Comparison of ENCODE assay signal across 22 mouse cellular contexts in the genomic region with DNA sequence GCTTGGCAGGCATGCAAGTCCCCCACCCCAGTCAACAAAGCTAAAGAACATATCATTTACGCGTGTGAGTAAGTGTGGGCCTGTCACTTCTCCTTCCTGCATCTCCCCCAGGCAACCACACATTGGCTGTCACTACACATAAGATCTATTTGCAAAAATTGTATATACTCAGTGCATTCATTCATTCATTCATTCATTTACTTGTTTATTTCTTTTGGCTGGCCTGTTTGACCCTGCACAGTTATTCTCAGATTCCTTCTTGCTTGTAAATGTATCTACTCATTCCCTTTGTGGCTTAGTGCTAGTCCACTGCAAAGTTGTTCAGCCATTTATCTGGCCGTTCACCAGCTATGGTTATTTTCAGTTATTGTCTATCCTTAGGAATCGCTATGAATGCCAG.
DNase-seq lines count a peak whose midpoint lies in the region; ATAC-seq and TF ChIP-seq lines count a peak whose summit lies in the region.
"Had no signal": no experiment of that assay in that cellular context is flagged by ENCODE, and none has a peak within 500 bp of the region (broad histone marks: within the 10 kb centered on the region; RNA-seq: fewer than 3 reads in every experiment).

No protein-coding gene starts in this region.

- DNase-seq in embryonic facial prominence, embryonic 10.5 days (ENCODE audit: low spot score): no peak
- no peak for DNase-seq in heart, postnatal 10 days
- no peak for DNase-seq in liver, postnatal 0 days
- no peak for DNase-seq in liver
- DNase-seq in cerebellum, postnatal 25 days: no peak
- DNase-seq: adrenal gland, adult 2 months; adrenal gland, postnatal 25 days; B cell, adult 2 months; cerebellum, adult 18-20 months; cerebellum, adult 9-10 months; cerebellum, postnatal 14 days; forebrain, postnatal 0 days; gastrocnemius, postnatal 36 days had no signal

- H3K4me1 ChIP-seq in embryonic facial prominence, embryonic 13.5 days: peaks cover 70% of the 10 kb centered on the region
- peaks cover 59% of the 10 kb centered on the region for H3K4me1 ChIP-seq in embryonic facial prominence, embryonic 10.5 days
- peaks cover 47% of the 10 kb centered on the region for H3K4me1 ChIP-seq in heart, embryonic 15.5 days (replicated peaks)
- H3K4me1 ChIP-seq in liver, postnatal 0 days (ENCODE audit: insufficient read depth): peaks cover 43% of the 10 kb centered on the region

- intact Hi-C loops in heart, postnatal 10 days (cut with DNase I): no loop called here

- no peaks in the 10 kb centered on the region for H3K27me3 ChIP-seq in embryonic facial prominence, embryonic 13.5 days
- H3K27me3 ChIP-seq in embryonic facial prominence, embryonic 10.5 days (replicated peaks; ENCODE audit: low read depth, poor library complexity, severe bottlenecking): no peaks in the 10 kb centered on the region
- H3K27me3 ChIP-seq in heart, embryonic 15.5 days: no peaks in the 10 kb centered on the region
- no peaks in the 10 kb centered on the region for H3K27me3 ChIP-seq in liver, postnatal 0 days (ENCODE audit: insufficient read depth, low read length)
- H3K27me3 ChIP-seq: embryonic facial prominence, embryonic 15.5 days; heart, embryonic 12.5 days; hindbrain, embryonic 12.5 days; hindbrain, embryonic 15.5 days had no signal

- 0 out of 2 replicates have a peak overlapping the region, but pooled peaks have one; percentile 4 for H3K27ac ChIP-seq in embryonic facial prominence, embryonic 13.5 days
- H3K27ac ChIP-seq in embryonic facial prominence, embryonic 10.5 days (replicated peaks): no peak overlapping the region
- 0 out of 2 replicates have a peak overlapping the region, but pooled peaks have one; percentile 24 for H3K27ac ChIP-seq in heart, embryonic 15.5 days
- 0 out of 2 replicates have a peak overlapping the region, but pooled peaks have one; percentile 11 for H3K27ac ChIP-seq in liver, postnatal 0 days (ENCODE audit: low read depth)
- H3K27ac ChIP-seq: embryonic facial prominence, embryonic 15.5 days; hindbrain, embryonic 12.5 days; hindbrain, embryonic 15.5 days had no signal

- no peak for ATAC-seq in embryonic facial prominence, embryonic 13.5 days (ENCODE audit: insufficient number of reproducible peaks, insufficient read depth, low FRiP score, low TSS enrichment, low read depth)
- ATAC-seq in heart, embryonic 15.5 days (replicated peaks; ENCODE audit: insufficient number of reproducible peaks, insufficient read depth, low FRiP score, low read depth): no peak
- no peak for ATAC-seq in liver, postnatal 0 days
- ATAC-seq: forebrain, embryonic 14.5 days; forebrain, postnatal 0 days; intestine, postnatal 0 days had no signal

- H3K9me3 ChIP-seq in embryonic facial prominence, embryonic 13.5 days: no peaks in the 10 kb centered on the region
- no peaks in the 10 kb centered on the region for H3K9me3 ChIP-seq in embryonic facial prominence, embryonic 10.5 days
- no peaks in the 10 kb centered on the region for H3K9me3 ChIP-seq in heart, embryonic 15.5 days (replicated peaks)
- H3K9me3 ChIP-seq in liver, postnatal 0 days (ENCODE audit: low read length): no peaks in the 10 kb centered on the region
- H3K9me3 ChIP-seq: embryonic facial prominence, embryonic 15.5 days; G1E; heart, embryonic 12.5 days; hindbrain, embryonic 12.5 days; hindbrain, embryonic 15.5 days had no signal

- 77% methylated on average over 4 of the region's 4 CpGs for WGBS in embryonic facial prominence, embryonic 13.5 days
- 93% methylated on average over 4 of the region's 4 CpGs for WGBS in embryonic facial prominence, embryonic 10.5 days
- WGBS in heart, embryonic 15.5 days: 79% methylated on average over 4 of the region's 4 CpGs
- WGBS in liver, postnatal 0 days (ENCODE audit: insufficient replicate concordance): 56% methylated on average over 4 of the region's 4 CpGs

- no peak overlapping the region for H3K9ac ChIP-seq in embryonic facial prominence, embryonic 13.5 days
- H3K9ac ChIP-seq in heart, embryonic 15.5 days: no peak overlapping the region
- no peak overlapping the region for H3K9ac ChIP-seq in liver, postnatal 0 days (replicated peaks)
- H3K9ac ChIP-seq: embryonic facial prominence, embryonic 15.5 days; forebrain, postnatal 0 days; heart, embryonic 12.5 days; hindbrain, embryonic 12.5 days; hindbrain, embryonic 15.5 days had no signal

- peaks cover under 1% of the 10 kb centered on the region for H3K36me3 ChIP-seq in embryonic facial prominence, embryonic 13.5 days
- 0 out of 2 replicates have a peak, but pooled peaks cover 7% of the 10 kb centered on the region for H3K36me3 ChIP-seq in embryonic facial prominence, embryonic 10.5 days (replicated peaks)
- no peaks in the 10 kb centered on the region for H3K36me3 ChIP-seq in heart, embryonic 15.5 days
- H3K36me3 ChIP-seq in liver, postnatal 0 days (replicated peaks; ENCODE audit: insufficient read depth, low read length): no peaks in the 10 kb centered on the region
- H3K36me3 ChIP-seq: embryonic facial prominence, embryonic 15.5 days; G1E; heart, embryonic 12.5 days; hindbrain, embryonic 12.5 days; hindbrain, embryonic 15.5 days had no signal

- no peak overlapping the region for H3K4me3 ChIP-seq in embryonic facial prominence, embryonic 13.5 days
- H3K4me3 ChIP-seq in embryonic facial prominence, embryonic 10.5 days: no peak overlapping the region
- H3K4me3 ChIP-seq in heart, embryonic 15.5 days: no peak overlapping the region
- no peak overlapping the region for H3K4me3 ChIP-seq in liver, postnatal 0 days (ENCODE audit: low read depth, low read length)
- H3K4me3 ChIP-seq: embryonic facial prominence, embryonic 15.5 days; heart, embryonic 12.5 days; hindbrain, embryonic 12.5 days; hindbrain, embryonic 15.5 days had no signal

- H3K4me2 ChIP-seq in embryonic facial prominence, embryonic 13.5 days: no peak overlapping the region
- no peak overlapping the region for H3K4me2 ChIP-seq in heart, embryonic 15.5 days
- H3K4me2 ChIP-seq in liver, postnatal 0 days (ENCODE audit: low read depth, low read length): no peak overlapping the region
- H3K4me2 ChIP-seq: embryonic facial prominence, embryonic 15.5 days; heart, embryonic 12.5 days; hindbrain, embryonic 12.5 days; hindbrain, embryonic 15.5 days had no signal

- no peak for TF ChIP-seq CTCF in liver, postnatal 0 days (IDR thresholded peaks at IDR 0.05; ENCODE audit: low read depth)

- no peak for TF ChIP-seq EP300 in liver, postnatal 0 days (IDR thresholded peaks at IDR 0.05; ENCODE audit: low read depth)
